Mouse (Mus musculus) liver, postnatal 0 days (tissue): ENCODE measurements around the gene Aox1.

Experiments
- CTCF ChIP-seq: sonication (generic); IDR thresholded peaks from 2 replicates; pipeline ENCODE4 v1.5.1; 2016; ENCODE audit warnings: antibody characterized with exemption, low read depth
- EP300 ChIP-seq: IDR thresholded peaks from 2 replicates; pipeline ENCODE4 v1.6.1; 2016; ENCODE audit warnings: antibody characterized with exemption, low read depth, mild to moderate bottlenecking

DNA sequence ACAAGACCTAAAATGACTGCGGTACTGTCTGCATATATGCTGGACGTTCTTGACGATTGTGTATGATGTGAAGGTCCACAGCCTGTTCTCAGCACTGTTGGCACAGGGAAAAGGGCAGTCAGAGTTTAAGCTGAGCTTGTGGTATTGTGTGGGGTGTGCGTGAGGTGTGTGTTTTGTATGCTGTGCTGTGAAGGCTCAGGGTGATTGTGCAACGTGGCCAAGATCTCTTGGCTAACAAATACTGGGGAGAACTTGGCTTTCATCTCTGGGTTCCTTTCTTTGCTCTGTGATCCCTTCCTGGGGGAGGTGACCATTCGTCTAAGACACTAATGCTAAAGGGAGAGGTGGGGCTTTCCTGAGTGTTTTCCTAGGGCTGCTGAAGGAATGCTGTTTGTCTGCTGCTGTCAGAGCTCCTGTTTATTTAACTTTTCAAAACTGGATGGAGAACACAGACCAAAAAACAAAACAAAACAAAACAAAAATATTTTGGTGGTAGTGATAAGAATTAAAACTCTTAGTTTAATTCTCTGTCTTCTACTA is 84.4 kb downstream of the Aox1 start:
- TF ChIP-seq CTCF (no peak), EP300 (no peak)
